Mouse (Mus musculus) spleen, embryonic (tissue): ENCODE measurements around the gene Samd14.

Experiments
- CTCF ChIA-PET: fragments of 350-600 bp; sonication (Branson Sonifier 250); formaldehyde crosslinking; loops from one replicate; lab custom pipeline; 2022; lab: Charles Lee

Samd14 gene

DNA sequence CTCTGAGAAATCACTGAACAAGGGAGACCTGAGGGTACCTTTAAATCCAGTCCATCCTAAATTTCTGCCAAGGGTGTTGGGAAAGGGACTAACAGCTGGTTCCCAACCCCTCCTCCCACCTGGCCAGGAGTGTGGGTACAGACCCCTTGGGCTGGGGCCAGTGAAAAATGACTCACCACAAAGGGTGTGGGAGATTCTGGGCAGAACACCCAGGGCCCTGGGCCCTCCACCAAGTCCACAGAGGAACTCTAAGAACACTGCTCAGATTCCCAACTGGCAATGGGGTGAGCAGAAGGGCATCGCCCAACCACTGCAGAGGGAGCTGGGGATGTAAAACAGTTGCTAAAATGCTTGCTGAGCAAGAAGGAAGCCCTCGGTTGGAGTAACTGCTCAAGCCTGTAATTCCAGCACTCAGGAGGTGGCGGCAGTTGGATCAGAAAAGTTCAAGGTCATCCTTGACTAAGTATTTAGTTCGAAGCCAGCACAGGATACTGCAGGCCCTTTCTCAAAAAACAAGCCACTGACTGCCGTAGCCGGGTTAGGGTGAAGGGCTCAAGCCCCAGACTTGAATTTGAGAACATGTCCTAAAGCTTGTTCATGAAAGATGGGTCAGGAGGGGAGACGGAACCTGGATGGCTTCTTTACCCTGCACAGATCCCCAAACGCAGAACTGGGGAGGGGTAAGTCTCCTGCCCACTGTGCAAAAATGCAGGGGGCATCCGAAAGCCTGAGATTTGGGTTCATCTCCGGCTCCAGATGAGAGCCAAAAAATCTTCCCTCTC is 20.7 kb upstream of the Samd14 start:
- CTCF ChIA-PET, result interaction anchor here (0.9 kb wide), 1 partner anchor 12 kb away, joined by 6 read pairs; no protein-coding TSS in a partner anchor

DNA sequence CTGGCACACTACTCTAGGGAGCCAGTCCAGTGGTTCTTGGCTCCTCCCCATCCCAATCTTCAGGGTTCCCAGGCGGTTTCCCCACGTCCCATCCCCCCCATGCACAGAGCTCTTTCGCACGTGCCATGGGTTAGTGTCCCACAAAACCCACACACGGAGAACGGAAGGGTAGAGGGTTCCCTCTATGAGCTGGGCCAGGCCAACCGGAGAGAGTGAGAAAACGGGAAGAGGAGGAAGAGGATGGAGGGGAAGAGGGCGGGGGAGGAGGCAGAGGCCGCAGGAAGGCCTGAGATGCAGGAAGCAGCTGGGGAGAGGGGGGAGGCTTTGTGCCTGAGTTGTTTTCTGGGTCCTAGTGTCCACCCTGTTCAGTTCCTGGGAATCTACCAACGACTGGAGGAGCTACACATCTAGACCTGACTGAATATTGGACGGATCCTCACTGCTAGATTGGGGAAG is 20.1 kb upstream of the Samd14 start:
- CTCF ChIA-PET, result interaction anchor here (0.9 kb wide), 1 partner anchor 11 kb away, joined by 6 read pairs; no protein-coding TSS in a partner anchor

DNA sequence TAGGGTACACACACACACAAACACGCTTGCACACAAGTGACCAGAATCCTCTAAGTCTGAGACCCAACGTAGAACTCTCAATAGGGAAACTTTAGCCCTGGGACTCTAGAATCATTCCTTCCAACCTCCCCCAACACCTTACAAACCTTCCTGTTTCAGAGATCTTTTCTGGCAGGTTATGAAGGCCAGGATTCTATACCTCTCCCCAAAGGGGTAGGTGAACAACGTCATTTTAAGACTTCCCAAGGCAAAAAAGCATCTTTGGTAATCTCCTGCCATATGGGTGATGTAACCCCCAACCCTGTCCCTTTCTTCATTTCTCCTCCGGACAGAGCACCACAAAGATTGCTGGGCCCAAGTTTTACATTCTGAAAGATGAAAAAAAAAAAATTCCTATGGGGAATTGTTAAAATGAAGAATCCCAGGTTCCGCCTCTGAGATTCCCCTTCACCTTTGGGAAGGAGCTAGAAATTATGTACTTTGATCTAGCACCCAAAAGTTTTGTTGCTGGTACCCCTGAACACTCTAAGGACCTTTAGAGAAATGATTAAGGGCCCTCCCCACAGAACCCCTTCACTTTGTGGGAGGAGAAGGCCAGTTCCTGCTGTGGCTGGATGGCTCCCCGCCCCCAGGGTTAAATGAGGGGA is 19.5 kb upstream of the Samd14 start:
- CTCF ChIA-PET, result interaction anchor here (0.6 to 0.7 kb wide), 2 partner anchors 11 to 17 kb away, joined by 3 to 5 read pairs; no protein-coding TSS in a partner anchor

DNA sequence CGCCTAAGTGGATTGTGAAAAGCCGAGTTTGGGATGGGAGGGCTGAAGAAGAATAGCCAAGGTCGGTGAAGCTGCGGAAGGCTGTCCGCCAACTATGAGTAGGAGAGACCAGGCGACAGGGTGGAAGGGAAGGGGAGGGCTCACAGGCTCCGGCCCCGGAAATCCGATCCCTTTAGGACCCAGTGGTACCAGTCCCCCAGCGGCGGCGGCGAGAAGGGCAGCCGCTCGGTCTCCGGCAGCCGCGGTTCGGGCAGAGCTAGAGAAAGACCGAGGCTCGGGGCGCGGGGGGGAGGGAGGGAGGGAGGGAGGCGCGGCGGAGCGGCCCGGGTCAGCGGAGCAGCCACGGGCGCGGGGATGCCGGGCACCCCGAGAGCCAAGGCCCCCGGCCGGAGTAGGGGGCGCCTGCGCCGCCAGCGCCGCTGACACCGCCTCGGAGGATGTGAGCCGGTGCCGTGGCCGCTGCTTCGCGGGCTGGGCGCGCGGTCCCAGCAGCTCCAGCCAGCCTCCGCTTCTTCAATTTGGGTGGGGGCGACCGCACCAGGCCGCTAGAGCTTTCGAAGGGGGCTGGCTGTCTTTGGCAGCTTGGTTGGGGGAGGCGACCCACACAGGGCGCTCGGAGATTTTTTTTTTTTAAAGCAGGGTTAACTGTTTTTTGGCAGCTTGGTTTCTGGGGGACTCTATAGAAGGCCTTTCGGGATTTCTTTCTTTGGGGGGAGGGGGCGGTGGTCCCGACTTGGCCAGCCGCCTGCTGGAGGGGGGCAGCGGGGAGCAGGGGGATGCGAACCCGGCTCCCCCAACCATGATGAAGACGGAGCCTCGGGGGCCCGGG is 18.7 kb upstream of the Samd14 start, which contains the start of gene Ppp1r9b:
Gene Ppp1r9b (plus strand): TSS at position 287 of the 829 bp plus-strand sequence.
- CTCF ChIA-PET, result interaction anchor here (0.6 to 0.8 kb wide), 3 partner anchors 10 to 18 kb away, joined by 3 to 5 read pairs (median 5); no protein-coding TSS in a partner anchor

GRCm38 (mm10) chr11:94991641-94992479 is 17.8 kb upstream of the Samd14 start:
- CTCF ChIA-PET, result interaction anchor here (0.8 kb wide), 1 partner anchor 9 kb away, joined by 5 read pairs; no protein-coding TSS in a partner anchor

GRCm38 (mm10) chr11:94992480-94992753 is 17.3 kb upstream of the Samd14 start:
- CTCF ChIA-PET, result no interaction called here

GRCm38 (mm10) chr11:94992754-94993606 is 16.7 kb upstream of the Samd14 start:
- CTCF ChIA-PET, result no interaction called here

DNA sequence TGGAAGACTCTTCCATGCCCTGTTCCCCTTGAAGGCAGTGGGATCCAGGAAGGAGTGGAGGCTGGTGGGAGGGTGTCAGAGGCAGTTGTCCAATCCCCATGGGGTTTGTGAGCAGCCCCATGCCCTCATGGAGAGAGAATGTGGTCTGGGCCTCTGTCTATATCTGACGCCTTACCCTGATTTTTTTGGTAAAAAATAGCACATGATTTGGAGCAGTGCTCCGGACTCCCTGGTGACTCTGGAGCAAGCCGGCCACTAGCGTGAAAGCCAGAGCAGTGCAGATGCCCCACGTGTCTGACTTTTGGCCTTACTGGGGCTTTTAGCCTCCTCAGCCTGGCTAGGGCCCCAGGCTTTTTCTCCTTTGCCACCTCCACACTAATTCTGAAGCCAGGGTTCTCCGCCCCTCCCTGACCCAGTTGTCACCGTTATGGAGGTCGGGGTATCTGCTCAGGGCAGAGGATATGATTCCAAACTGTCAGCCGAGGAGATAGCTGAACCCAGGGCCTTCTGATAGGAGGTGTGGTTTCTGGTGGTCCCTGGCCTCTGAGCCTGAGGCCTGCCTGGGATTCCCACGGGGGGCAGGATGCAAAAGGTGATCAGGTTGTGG is 15.4 kb upstream of the Samd14 start:
- CTCF ChIA-PET, result interaction anchor here (0.6 kb wide), 1 partner anchor 11 kb away, joined by 3 read pairs; no protein-coding TSS in a partner anchor

GRCm38 (mm10) chr11:94994947-94995772 is 14.5 kb upstream of the Samd14 start:
- CTCF ChIA-PET, result no interaction called here

DNA sequence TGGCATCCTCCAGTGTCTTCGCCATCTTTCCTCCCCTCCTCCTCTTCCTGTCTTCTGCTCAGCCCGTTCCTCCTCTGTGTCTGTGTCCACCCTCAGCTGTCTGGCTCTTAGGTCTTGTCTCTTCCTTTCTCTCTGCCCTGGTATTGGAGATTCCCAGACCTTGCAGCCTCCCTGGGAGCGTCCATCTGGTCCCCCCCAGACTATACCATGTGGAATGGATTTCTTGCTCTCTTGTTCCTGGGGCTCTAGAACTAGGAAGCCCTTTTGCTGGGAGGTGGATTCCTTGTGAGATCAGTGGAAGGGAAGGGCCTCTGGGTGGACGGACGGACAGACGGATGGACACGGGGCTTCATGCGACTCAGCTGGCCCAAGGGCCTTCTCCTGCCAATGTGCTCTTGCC is 13.6 kb upstream of the Samd14 start:
- CTCF ChIA-PET, result no interaction called here

DNA sequence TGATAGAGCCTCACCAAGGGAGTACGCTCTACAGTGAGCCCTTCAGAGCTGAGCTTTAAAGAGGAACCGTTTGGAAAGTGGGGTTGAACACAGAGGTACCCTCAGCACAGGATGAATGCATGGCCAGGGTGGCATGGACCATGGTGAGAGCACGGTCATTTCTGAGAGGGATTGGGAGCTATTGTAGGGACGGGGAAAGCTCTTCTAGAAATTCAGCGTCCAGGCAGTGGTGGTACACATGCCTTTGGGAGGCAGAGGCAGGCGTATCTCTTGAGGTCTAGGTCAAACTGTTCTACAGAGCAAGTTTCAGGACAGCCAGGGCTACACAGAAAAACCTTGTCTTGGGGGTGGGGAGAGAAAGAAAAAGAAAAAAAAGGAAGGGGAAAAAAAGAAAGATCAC is 12.7 kb upstream of the Samd14 start:
- CTCF ChIA-PET, result no interaction called here

DNA sequence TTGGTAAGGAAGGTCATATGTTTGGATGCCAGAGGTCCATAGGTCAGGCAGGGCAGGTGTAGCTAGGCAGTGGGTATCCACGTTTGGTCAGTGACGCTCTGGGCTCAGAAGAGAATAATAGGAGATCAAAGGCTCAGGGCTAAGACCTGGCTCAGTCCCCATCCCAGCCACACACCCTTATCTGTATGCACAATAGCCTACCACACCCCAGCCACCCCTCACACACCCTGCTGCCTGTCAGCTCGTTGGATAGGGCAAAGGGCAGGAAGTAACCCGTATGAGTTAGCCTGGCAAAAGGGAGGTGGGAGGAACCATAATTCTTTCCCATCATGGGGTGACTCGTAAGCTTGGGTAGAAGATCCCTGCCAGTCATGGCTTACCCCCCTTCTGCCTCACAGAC is 12.1 kb upstream of the Samd14 start:
- CTCF ChIA-PET, result no interaction called here

- CTCF ChIA-PET, result no interaction called here
Measured at GRCm38 (mm10) chr11:94998041-94998531, 11.6 kb upstream of the Samd14 start.

GRCm38 (mm10) chr11:95000128-95000527 is 9.6 kb upstream of the Samd14 start:
- CTCF ChIA-PET, result interaction anchor here (0.8 to 1.1 kb wide), 2 partner anchors 9 to 11 kb away, joined by 5 to 6 read pairs; partner anchors contain the start of gene Ppp1r9b

DNA sequence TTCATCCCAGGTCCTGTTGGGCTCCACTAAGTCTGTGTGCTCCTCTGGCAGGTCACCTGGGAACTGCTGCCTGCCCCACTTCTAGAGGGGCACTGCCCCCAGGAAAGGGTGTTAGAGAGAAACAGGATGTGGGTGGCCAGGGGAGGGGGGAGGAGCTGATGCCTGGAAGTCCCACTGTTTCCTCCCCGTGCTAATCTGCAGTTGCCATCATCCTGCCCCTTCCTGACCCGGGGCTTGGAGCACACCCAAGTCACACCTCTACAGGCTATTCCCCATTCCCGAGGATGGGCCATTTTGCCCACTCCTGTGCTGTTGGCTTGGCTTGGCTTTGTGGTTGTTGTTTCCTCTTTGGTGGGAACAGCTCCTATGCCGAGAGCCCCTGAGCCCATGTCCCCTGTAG is 9.1 kb upstream of the Samd14 start:
- CTCF ChIA-PET, result interaction anchor here (0.6 to 1.1 kb wide), 4 partner anchors 9 to 20 kb away, joined by 4 to 6 read pairs (median 6); partner anchors contain the start of gene Ppp1r9b

DNA sequence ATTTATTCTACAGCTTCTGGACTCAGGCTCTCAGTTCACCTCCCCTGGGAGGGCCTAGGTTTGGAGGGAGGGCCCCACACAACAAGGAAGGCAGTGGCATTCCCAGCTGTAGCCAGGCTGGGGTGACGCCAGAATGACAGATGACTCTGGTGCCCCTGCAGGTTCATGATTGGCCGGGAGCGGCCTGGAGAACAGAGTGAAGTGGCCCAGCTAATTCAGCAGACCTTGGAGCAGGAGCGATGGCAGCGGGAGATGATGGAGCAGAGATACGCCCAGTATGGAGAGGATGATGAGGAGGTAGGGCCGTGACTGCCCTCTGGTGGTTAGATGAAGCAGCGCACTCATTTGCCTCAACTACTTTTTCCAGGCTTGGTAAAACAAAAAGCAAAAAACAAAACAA is 8.6 kb upstream of the Samd14 start:
- CTCF ChIA-PET, result interaction anchor here (0.5 to 1.1 kb wide), 5 partner anchors 10 to 21 kb away, joined by 3 to 6 read pairs (median 5); partner anchors contain the start of gene Ppp1r9b

- CTCF ChIA-PET, result interaction anchor here (0.5 to 1.0 kb wide), 3 partner anchors 11 to 1355 kb away, joined by 3 to 4 read pairs (median 4); partner anchors contain the start of gene Ppp1r9b
Measured at GRCm38 (mm10) chr11:95001584-95002347, 7.9 kb upstream of the Samd14 start.
